Mouse (Mus musculus) forebrain, embryonic 10.5 days (tissue): ENCODE measurements around the gene Tmem240. TPM values are rescaled to one million over a fixed set of nuclear protein-coding genes. Genes with fewer than 3 reads are reported as not detected.
"Not testable (repeated sequence)": the region's sequence is repeated elsewhere in the genome, so short reads cannot be mapped to it uniquely, and the experiment has no call there.

Source experiments
- DNase-seq: peaks from one replicate; pipeline ENCODE4 v3.0.0-alpha.2; 2017; ENCODE audit warnings: low spot score; ENCODE audit errors: extremely low spot score
- H3K27ac ChIP-seq: fragments of 300-500 bp; sonication (generic); 2 replicates; pipeline ENCODE4 v1.5.1; 2016; ENCODE audit warnings: mild to moderate bottlenecking
- H3K27me3 ChIP-seq: fragments of 300-500 bp; sonication (generic); 2 replicates; pipeline ENCODE4 v1.6.1; 2016; ENCODE audit warnings: mild to moderate bottlenecking; ENCODE audit not compliant: poor library complexity, severe bottlenecking
- H3K36me3 ChIP-seq: fragments of 300-500 bp; sonication (generic); replicated peaks from 2 replicates; pipeline ENCODE4 v1.6.1; 2016; ENCODE audit warnings: mild to moderate bottlenecking, moderate library complexity
- H3K4me1 ChIP-seq: fragments of 300-500 bp; sonication (generic); 2 replicates; pipeline ENCODE4 v1.6.1; 2016
- H3K4me3 ChIP-seq: fragments of 300-500 bp; sonication (generic); 2 replicates; pipeline ENCODE4 v1.5.1; 2016; ENCODE audit warnings: mild to moderate bottlenecking, moderate library complexity
- H3K9me3 ChIP-seq: fragments of 300-500 bp; sonication (generic); 2 replicates; pipeline ENCODE4 v1.6.1; 2016; ENCODE audit warnings: mild to moderate bottlenecking, moderate library complexity
- WGBS: fragments of 180-500 bp; shearing (Covaris S2); methylation state at CpG from one replicate; pipeline ENCODE4 v1.1.7; 2016; 5-methylcytosine and 5-hydroxymethylcytosine counted together
- polyA plus RNA-seq: library from polyadenylated mRNA; unstranded; fragments of >200 nt; fragmentation: Nextera tagmentation; extraction: Ambion mirVana; gene quantifications from 2 replicates; pipeline ENCODE4 v1.2.1, GENCODE M21; 2016

The Tmem240 gene
- 0.36 and 0.77 TPM in 2 replicates for polyA plus RNA-seq

DNA sequence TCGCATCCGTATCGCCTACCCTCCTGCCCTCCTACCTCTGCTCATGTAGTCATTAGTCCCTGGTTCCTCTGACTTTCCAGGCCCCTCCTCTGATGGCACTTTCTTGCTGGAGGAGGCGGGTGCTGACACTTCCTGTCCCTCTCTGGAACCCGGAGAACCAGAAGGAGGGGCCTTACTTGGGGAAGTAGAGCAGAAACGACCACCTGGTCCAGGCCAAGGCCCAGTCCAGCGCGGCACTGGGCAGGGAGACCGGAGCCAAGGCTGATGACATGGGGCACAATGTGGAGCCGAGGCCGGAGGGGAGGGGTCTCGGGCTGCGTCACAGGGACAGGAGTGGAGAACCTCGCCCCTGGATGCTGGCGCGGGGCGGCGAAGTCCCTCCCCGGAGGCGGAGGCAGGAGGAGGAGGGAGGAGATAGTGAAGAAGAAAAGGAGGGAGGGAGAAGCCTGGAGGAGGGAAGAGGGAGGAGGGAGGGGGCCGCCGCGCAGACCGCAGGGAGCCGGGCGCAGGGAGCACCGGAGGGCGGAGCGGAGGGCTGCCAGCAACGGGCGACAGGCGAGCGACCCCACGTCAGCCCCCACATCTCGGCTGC, at the start of gene Tmem240:
TSS of gene Tmem240 (plus strand) at position 451 of the 592 bp plus-strand sequence.
- H3K4me3 ChIP-seq, result peak within 1 kb of the TSS; percentile 83
- under 1% methylated on average over 29 of the region's 35 CpGs for WGBS
- no peaks in the 10 kb centered on the region for H3K27me3 ChIP-seq
- peak within 1 kb of the TSS; percentile 94 for H3K27ac ChIP-seq
- H3K9me3 ChIP-seq, result no peaks in the 10 kb centered on the region
- H3K4me1 ChIP-seq, result peaks cover 44% of the 10 kb centered on the region
- peak; percentile 89 for DNase-seq
- peaks cover 62% of the 10 kb centered on the region for H3K36me3 ChIP-seq

DNA sequence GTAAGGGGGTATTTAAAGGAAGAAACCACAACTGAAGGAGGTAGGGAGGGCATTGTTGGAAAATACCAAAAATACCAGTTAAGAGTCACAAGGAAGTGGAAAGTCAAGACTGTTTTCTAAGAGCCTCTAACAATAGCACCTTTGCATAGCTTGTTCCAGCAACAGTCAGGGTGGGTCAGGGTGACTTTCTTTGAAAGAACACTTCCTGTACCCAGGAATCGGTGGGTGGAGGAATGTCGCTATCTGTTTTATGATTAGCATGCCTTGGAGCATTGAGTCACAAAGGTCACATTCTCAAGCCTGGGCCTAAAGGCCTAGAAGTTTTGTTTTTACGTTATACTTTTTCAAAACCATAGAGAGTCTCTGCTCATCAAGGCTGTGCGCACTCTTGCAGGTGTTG, 46.8 kb upstream of the Tmem240 start:
- not testable (repeated sequence) for DNase-seq, H3K4me3 ChIP-seq, H3K27me3 ChIP-seq, H3K9me3 ChIP-seq, H3K4me1 ChIP-seq, H3K27ac ChIP-seq, H3K36me3 ChIP-seq
- WGBS, result 93% methylated on average over 4 of the region's 4 CpGs

DNA sequence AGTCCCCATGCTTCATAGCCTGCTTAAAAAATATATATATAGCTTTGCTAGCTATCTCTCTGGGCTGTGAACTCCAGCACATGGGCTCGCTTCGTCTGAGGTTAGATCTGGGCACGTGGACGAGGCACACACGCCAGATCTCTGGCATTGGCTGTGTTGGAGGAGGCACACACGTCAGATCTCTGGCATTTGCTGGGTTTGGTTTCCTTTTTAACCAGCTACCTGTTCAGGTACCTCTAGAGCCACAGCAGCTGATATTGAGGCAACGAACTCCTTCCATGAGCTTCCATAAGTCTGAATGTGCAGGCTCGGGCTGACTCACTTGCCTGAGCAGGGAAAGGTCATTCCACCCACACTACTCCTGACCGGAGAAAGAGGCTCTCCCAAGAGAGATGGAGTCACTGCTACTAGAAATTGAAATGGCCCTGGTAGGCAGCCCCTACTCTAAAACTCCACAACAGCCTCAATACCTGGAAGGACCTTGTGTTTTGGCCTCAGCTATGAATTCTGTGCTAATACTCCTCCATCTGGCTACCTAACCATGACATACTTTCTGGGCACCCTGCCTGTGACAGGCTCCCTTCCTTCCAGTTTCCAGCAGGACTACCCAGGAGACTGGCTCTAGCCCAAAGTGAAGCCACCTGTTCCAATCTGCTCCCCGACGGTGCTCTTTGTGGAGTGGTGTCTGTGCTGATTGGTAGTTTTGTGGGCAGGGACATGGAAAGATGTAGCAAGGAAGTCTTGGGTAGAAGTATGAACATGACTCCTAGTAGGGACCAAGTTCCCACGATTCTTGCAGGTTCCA, 43.8 kb upstream of the Tmem240 start:
- 86% methylated on average over 12 of the region's 12 CpGs for WGBS
- H3K27ac ChIP-seq, result no peak overlapping the region
- no peaks in the 10 kb centered on the region for H3K9me3 ChIP-seq
- no peak for DNase-seq
- H3K27me3 ChIP-seq, result peaks cover 32% of the 10 kb centered on the region
- H3K4me1 ChIP-seq, result peaks cover 20% of the 10 kb centered on the region
- no peak overlapping the region for H3K4me3 ChIP-seq
- H3K36me3 ChIP-seq, result no peaks in the 10 kb centered on the region

DNA sequence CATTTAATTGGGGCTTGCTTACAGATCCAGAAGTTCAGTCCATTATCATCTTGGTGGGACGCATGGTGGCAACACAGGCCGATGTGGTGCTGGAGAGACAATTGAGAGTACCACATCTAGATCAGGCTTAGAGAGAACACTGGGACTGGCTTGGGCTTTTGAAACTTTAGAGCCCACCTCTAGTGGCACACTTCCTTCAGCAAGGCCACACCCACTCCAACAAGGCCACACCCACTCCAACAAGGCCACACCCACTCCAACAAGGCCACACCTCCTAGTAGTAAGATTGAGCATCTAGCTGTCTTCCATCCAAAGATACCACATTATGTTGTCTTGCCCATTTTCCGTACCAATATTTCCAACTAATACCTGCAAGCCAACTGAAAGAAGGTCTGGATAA, 42.2 kb upstream of the Tmem240 start:
- no peak overlapping the region for H3K27ac ChIP-seq

DNA sequence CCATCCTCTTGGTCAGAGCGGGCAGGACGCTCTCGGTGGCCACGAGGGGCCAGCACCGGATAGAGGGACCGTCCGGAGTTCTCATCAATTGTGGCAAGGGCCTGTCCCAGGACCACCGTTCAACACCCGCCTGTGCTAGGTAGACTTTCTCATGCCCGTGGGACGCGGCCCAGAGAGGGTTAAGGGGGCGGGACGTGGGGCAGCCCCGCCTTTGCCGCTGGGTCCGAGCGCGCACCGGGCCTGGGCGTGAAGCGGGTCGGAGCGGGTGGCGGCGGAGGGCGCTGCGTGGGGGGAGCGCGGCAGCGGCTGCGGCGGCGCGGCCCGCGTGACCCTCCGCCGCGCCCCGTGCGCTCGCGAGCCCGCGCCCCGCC, 40.5 kb upstream of the Tmem240 start, which contains the start of gene Fndc10:
TSS of gene Fndc10 (plus strand) at position 232 of the 371 bp plus-strand sequence.
- Histone ChIP-seq H3K36me3 (no peaks in the 10 kb centered on the region), H3K4me3 (peak within 1 kb of the TSS; percentile 82), H3K4me1 (peaks cover 23% of the 10 kb centered on the region), H3K9me3 (no peaks in the 10 kb centered on the region), H3K27ac (peak within 1 kb of the TSS; percentile 82), H3K27me3 (peaks cover 46% of the 10 kb centered on the region)
- under 1% methylated on average over 47 of the region's 47 CpGs for WGBS
- peak; percentile 69 for DNase-seq

More for the DNA sequence above, 42.2 kb upstream of the Tmem240 start:
- H3K9me3 ChIP-seq, result no peaks in the 10 kb centered on the region
- 96% methylated on average over 3 of the region's 3 CpGs for WGBS
- H3K4me1 ChIP-seq, result peaks cover 23% of the 10 kb centered on the region
- H3K27me3 ChIP-seq, result peaks cover 46% of the 10 kb centered on the region
- DNase-seq, result no peak
- no peak overlapping the region for H3K4me3 ChIP-seq
- H3K36me3 ChIP-seq, result no peaks in the 10 kb centered on the region

DNA sequence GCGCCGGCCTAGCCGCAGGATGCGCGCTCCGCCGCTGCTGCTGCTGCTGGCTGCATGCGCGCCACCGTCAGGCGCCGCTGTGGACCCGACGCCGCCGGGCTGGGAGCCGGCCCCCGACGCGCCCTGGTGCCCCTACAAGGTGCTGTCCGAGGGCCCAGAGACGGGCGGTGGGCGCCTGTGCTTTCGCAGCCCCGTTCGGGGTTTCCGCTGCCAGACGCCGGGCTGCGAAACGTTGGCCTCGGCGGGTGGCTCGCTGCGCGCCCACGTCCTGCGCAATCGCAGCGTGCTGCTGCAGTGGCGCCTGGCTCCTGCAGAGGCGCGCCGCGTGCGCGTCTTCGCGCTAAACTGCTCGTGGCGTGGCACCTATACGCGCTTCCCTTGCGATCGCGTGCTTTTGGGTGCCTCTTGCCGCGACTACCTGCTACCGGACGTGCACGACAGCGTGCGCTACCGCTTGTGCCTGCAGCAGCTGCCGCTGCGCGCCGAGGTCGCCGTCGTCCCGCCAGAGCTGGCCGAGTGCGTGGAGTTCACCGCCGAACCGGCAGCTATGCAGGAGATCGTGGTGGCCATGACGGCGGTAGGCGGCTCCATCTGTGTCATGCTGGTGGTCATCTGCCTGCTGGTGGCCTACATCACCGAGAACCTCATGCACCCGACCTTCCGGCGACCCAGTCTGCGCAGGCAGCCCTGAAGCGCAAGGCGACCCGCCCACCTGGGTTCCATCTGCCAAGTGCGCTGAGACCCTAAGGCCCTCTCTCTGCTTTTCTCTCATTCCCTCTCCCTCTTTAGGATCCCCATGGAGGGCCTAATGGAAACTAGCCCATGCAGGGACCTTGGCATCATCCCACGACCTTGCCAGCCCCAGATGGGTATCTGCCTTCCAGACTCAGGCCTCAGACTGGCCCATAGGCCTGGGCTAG, 39.9 kb upstream of the Tmem240 start:
- H3K27me3 ChIP-seq, result peaks cover 46% of the 10 kb centered on the region
- peak overlapping the region; percentile 82 for H3K4me3 ChIP-seq
- H3K36me3 ChIP-seq, result no peaks in the 10 kb centered on the region
- under 1% methylated on average over 92 of the region's 92 CpGs for WGBS
- H3K4me1 ChIP-seq, result peaks cover 23% of the 10 kb centered on the region
- H3K9me3 ChIP-seq, result no peaks in the 10 kb centered on the region
- DNase-seq, result peak; percentile 49
- peak overlapping the region; percentile 82 for H3K27ac ChIP-seq

DNA sequence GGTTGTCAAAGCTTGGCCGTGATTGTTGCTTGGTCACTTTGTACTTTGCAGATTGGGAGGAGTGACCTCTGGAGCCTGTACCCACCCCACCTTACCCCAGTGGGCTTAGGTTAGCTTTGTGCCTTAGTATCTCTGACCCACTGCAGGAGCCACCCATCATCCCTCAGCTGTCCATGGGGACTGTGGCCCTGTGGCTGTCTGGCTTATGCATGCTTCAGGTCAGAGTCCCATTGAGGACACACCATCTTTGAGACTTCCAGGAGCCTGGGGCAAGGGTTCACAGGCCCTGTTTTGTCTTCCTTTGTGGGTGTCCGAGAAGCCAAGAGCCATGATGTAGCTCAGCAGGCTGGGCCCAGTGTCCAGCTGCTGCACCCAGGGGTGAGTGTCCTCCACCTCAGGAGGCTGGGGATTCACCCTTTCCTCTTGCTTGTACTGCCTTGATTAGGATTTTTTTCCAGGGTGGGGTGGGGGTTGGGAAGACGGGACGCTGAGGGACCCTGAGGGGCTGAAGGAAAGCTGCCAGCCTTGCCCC, 39.0 kb upstream of the Tmem240 start:
- 83% methylated on average over 4 of the region's 4 CpGs for WGBS
- H3K27me3 ChIP-seq, result peaks cover 46% of the 10 kb centered on the region
- H3K4me3 ChIP-seq, result peak overlapping the region; percentile 82
- H3K9me3 ChIP-seq, result no peaks in the 10 kb centered on the region
- DNase-seq, result no peak
- H3K4me1 ChIP-seq, result peaks cover 23% of the 10 kb centered on the region
- H3K27ac ChIP-seq, result no peak overlapping the region
- no peaks in the 10 kb centered on the region for H3K36me3 ChIP-seq

DNA sequence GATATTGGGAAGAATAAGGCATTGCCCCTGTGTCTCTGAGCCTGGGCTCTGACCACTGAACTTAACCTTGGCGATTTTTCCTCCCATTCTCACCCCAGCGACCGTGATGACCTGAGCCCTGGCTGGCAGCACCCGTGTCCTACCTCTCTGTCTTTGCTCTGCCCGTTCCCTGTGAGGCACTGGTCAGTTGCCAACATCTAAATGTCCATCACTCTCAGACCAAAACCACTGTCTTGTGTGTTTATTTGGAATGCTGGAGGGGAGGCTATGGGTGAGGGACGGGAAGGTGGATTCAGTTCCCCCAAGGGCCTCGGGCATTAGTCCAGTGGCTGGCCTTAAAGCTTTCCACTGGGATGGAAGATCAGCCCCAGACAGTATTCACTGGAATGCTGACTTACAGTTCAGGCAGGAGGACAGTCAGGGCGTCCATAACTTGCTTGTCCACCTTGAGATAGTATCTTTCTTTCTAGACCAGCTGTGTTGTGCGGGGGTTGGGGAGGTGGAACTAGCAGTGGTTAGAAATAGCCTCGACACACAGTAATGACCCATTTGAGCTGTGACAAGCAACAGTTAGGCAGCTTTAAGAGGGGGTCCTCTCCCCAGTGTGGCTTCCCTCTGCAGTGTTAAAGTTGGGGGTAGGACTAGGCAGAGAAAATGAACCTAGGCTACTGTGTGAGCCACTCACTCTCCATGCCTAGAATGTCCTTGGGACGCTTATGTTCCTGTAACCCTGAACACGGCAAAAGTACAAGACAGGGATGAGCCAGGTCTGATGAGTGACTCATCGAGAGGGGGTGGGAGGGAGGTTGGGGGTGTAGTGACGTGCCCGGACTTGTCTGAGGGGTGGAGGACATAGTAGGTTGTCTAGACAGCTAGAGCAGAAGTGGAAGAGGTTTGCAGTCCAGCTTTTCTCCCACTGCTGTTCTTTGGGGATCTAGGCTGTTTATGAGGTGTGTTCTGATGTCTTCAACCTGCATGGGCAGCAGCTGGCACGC, 38.0 kb upstream of the Tmem240 start:
- H3K9me3 ChIP-seq, result no peaks in the 10 kb centered on the region
- no peak overlapping the region for H3K27ac ChIP-seq
- 78% methylated on average over 16 of the region's 16 CpGs for WGBS
- no peak for DNase-seq
- peaks cover 23% of the 10 kb centered on the region for H3K4me1 ChIP-seq
- H3K27me3 ChIP-seq, result peaks cover 46% of the 10 kb centered on the region
- H3K36me3 ChIP-seq, result no peaks in the 10 kb centered on the region
- H3K4me3 ChIP-seq, result no peak overlapping the region

DNA sequence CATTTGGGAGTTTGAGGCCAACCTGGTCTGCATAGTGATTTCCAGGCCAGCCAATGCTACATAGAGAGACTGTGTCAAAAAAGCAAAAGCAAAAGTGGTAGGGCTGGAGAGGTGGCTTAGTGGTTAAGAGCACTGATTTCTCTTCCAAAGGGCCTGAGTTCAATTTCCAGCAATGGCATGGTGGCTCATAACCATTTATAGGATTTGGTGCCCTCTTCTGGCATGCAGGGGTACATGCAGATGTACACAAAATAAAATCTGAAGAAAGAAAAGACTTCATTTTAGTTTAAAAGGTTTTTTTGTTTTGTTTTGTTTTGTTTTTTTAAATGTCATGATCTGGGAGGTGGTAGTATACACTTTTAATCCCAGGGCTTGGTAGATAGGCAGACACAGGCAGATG, 34.2 kb upstream of the Tmem240 start:
- no peak for DNase-seq
- H3K27me3 ChIP-seq, result peaks cover 18% of the 10 kb centered on the region
- no peak overlapping the region for H3K4me3 ChIP-seq
- no peak overlapping the region for H3K27ac ChIP-seq
- no peaks in the 10 kb centered on the region for H3K9me3 ChIP-seq
- H3K4me1 ChIP-seq, result peaks cover 15% of the 10 kb centered on the region
- no peaks in the 10 kb centered on the region for H3K36me3 ChIP-seq

DNA sequence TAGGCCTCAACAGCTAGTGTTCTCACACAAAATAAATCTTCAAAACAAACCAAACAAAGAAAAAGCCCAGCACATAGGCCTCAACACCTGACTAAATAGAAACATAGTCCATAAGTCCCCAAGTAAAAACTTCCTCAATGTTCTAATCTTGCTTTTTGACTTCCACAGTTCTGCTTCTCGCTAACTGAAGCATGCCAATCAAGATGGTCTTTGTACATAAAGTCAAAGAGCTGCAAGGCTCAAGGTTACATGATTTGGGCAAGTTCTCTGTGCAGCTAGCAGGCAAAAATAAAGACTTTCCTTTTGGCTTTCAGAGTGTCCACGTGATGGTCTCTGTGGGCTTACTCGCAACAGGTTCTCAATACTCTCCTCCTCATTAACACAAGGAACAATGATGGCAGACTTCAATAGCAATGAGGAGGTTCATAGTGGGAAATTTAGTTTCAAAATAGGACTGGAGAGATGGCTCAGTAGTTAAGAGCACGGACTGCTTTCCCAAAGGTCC, 31.1 kb upstream of the Tmem240 start:
- peaks cover 24% of the 10 kb centered on the region for H3K4me1 ChIP-seq
- no peak for DNase-seq
- WGBS, result 92% methylated on average over 4 of the region's 4 CpGs
- H3K27ac ChIP-seq, result no peak overlapping the region
- no peaks in the 10 kb centered on the region for H3K27me3 ChIP-seq
- H3K4me3 ChIP-seq, result peak overlapping the region; percentile 100; the same call in 1 of the 2 replicates
- no peaks in the 10 kb centered on the region for H3K36me3 ChIP-seq
- no peaks in the 10 kb centered on the region for H3K9me3 ChIP-seq

DNA sequence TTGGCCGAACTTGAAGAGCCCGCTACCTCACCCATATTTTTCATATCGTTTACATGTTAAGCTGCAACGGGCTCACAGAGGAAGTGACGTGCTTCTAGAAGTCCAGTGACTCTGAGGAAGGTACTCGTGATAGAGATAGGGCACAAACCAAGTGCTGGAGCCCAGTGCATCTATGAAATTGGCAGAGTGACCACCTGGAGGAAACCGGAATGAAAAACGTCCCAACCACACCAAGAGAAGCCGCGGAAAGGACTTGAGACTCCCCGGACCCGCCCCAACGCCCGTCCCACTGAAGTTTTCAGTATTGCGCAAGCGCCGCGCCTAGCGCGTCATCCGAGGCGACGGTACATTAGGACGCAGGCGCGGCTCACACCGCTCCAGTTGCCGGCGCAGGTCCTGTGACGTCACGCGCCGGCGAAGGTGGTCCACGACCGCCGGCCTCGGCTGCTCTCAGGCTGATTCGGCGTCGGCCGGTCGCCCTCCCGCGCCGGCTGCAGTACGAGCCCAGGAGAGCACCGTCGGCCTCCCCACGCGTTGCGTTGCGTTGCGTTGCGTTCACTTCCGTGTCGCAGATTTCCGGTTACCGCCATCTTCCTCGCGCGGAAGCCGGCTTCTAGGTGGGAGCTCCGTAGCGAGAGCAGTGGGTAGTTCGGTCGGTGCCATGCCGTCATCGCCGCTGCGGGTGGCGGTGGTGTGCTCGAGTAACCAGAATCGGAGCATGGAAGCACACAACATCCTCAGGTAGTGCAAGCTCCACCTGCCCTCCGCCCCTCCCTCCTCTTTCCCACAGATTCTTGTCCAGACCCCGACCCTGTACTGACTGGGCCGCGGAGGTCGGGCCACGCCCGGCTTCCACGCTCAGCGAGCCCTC, 29.6 kb upstream of the Tmem240 start, which contains the start of gene Ssu72:
TSS of gene Ssu72 (plus strand) at position 80 of the 871 bp plus-strand sequence.
- under 1% methylated on average over 83 of the region's 83 CpGs for WGBS
- DNase-seq, result peak; percentile 94
- no peaks in the 10 kb centered on the region for H3K9me3 ChIP-seq
- H3K27ac ChIP-seq, result peak within 1 kb of the TSS; percentile 96
- peaks cover 24% of the 10 kb centered on the region for H3K4me1 ChIP-seq
- peak within 1 kb of the TSS; percentile 100 for H3K4me3 ChIP-seq
- peaks cover 4% of the 10 kb centered on the region; the same call in 1 of the 2 replicates for H3K36me3 ChIP-seq
- H3K27me3 ChIP-seq, result no peaks in the 10 kb centered on the region
